Mouse (Mus musculus): ENCODE data around the gene Pacsin3.

DNA sequence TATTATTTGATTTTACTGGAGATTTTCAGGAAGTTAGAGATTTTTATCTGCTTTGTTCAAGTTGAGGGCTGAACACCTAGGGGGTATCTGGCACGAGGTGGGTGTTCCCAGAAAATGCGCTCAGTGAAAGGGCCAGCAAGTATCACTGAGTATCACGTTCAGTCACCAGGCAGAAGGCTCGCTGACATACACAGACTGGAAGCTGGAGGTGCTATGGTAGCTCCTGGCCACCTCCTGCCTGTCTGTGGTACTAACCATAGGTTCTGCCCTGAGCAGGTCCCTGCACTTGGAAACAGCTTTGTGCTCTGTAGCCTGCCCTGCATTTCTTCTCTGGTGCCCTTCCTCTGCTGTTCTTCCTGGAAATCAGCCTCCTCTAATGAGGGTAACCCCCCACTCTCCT lies 3.2 kb upstream of the Pacsin3 start:
- no peak for TF ChIP-seq GATA1 (IDR thresholded peaks at IDR 0.05; ENCODE audit: borderline replicate concordance, low read length)
- no peak for TF ChIP-seq FLI1 (IDR thresholded peaks at IDR 0.05; ENCODE audit: low read length)

All from megakaryocyte, embryonic 14.5 days (primary cell).